ENCODE assay signal across 12 mouse cellular contexts in genomic region chr5:52119822-52120221, GRCm38 (mm10).
A peak's percentile ranks its signal among the peaks of the same experiment; 100 is the strongest.
DNase-seq lines count a peak whose midpoint lies in the region; ATAC-seq and TF ChIP-seq lines count a peak whose summit lies in the region.
"Had no signal": no experiment of that assay in that cellular context is flagged by ENCODE, and none has a peak within 500 bp of the region (broad histone marks: within the 10 kb centered on the region; RNA-seq: fewer than 3 reads in every experiment).

No protein-coding gene starts in this region.

- H3K4me2 ChIP-seq in intestine, postnatal 0 days (replicated peaks; ENCODE audit: low read depth) = no peak overlapping the region
- H3K4me2 ChIP-seq in intestine, embryonic 16.5 days (ENCODE audit: low read depth, low read length) = no peak overlapping the region
- H3K4me2 ChIP-seq: hindbrain, embryonic 15.5 days had no signal

- H3K36me3 ChIP-seq in intestine, postnatal 0 days (ENCODE audit: control insufficient read depth, insufficient read depth) = no peaks in the 10 kb centered on the region
- no peaks in the 10 kb centered on the region for H3K36me3 ChIP-seq in intestine, embryonic 16.5 days (ENCODE audit: control insufficient read depth, insufficient read depth, low read length)
- H3K36me3 ChIP-seq: hindbrain, embryonic 15.5 days had no signal

- H3K4me3 ChIP-seq in intestine, postnatal 0 days (ENCODE audit: low read depth, low read length) = no peak overlapping the region
- H3K4me3 ChIP-seq in intestine, embryonic 16.5 days (ENCODE audit: low read length) = no peak overlapping the region
- H3K4me3 ChIP-seq: hindbrain, embryonic 15.5 days; megakaryocyte, embryonic 14.5 days had no signal

- H3K9ac ChIP-seq in intestine, postnatal 0 days (ENCODE audit: low read depth, low read length) = no peak overlapping the region
- no peak overlapping the region for H3K9ac ChIP-seq in intestine, embryonic 16.5 days (ENCODE audit: low read depth, low read length)
- H3K9ac ChIP-seq: hindbrain, embryonic 15.5 days had no signal

- no peak overlapping the region for H3K27ac ChIP-seq in intestine, postnatal 0 days (ENCODE audit: low read depth, low read length)
- H3K27ac ChIP-seq in intestine, embryonic 16.5 days (ENCODE audit: low read length) = no peak overlapping the region
- H3K27ac ChIP-seq: hindbrain, embryonic 15.5 days had no signal

- peak; percentile 64 for TF ChIP-seq CTCF in intestine, postnatal 0 days (IDR thresholded peaks at IDR 0.05; ENCODE audit: low read depth)

- no peaks in the 10 kb centered on the region for H3K9me3 ChIP-seq in intestine, postnatal 0 days (ENCODE audit: control insufficient read depth)
- no peaks in the 10 kb centered on the region for H3K9me3 ChIP-seq in intestine, embryonic 16.5 days (ENCODE audit: control insufficient read depth, low read length)
- H3K9me3 ChIP-seq: hindbrain, embryonic 15.5 days; megakaryocyte, embryonic 14.5 days had no signal

- peaks cover 16% of the 10 kb centered on the region for H3K27me3 ChIP-seq in intestine, postnatal 0 days (replicated peaks; ENCODE audit: control insufficient read depth, insufficient read depth, low read length)
- H3K27me3 ChIP-seq in intestine, embryonic 16.5 days (replicated peaks; ENCODE audit: control insufficient read depth, insufficient read depth, low read length) = peaks cover 8% of the 10 kb centered on the region

- H3K4me1 ChIP-seq in intestine, postnatal 0 days (replicated peaks; ENCODE audit: control insufficient read depth, insufficient read depth, low read length) = peaks cover 5% of the 10 kb centered on the region; the same call in 1 of the 2 replicates
- H3K4me1 ChIP-seq in intestine, embryonic 16.5 days (ENCODE audit: control insufficient read depth, insufficient read depth, low read length) = peaks cover 11% of the 10 kb centered on the region

- WGBS in intestine, postnatal 0 days = 71% methylated on average over 2 of the region's 2 CpGs
- WGBS in intestine, embryonic 16.5 days = 72% methylated on average over 2 of the region's 2 CpGs

- DNase-seq in thymus, postnatal 4 days = peak; percentile 39
- DNase-seq in thymus, postnatal 0 days (ENCODE audit: low spot score) = no peak
- no peak for DNase-seq in testis, postnatal 14 days (ENCODE audit: low spot score)
- DNase-seq: adrenal gland, postnatal 25 days; cerebellum, adult 9-10 months; thymus, postnatal 36 days had no signal

- ATAC-seq in intestine, postnatal 0 days = no peak
- ATAC-seq in intestine, embryonic 16.5 days = no peak
- ATAC-seq in common myeloid progenitor, adult 5-6 weeks (replicated peaks; ENCODE audit: low read depth, poor library complexity, severe bottlenecking) = peak; percentile 48
- no peak for ATAC-seq in granulocyte monocyte progenitor cell, adult 5-6 weeks (replicated peaks; ENCODE audit: poor library complexity, severe bottlenecking)
